Mouse (Mus musculus) kidney, postnatal 0 days (tissue): ENCODE results near the gene Creb5. TPM values are rescaled to one million over a fixed set of nuclear protein-coding genes. Genes with fewer than 3 reads are reported as not detected.

Experiments used
- ATAC-seq: fragments of 200-750 bp; cut with Nextera tagmentation; replicated peaks from 2 replicates; pipeline ENCODE4 v1.8.0; 2017; ENCODE audit warnings: low read depth, moderate number of reproducible peaks, moderate TSS enrichment, moderate library complexity; ENCODE audit not compliant: low FRiP score
- DNase-seq: peaks from one replicate; pipeline ENCODE4 v3.0.0-alpha.2; 2016; ENCODE audit warnings: low spot score
- H3K27ac ChIP-seq: fragments of 300-500 bp; sonication (generic); 2 replicates; pipeline ENCODE4 v1.5.1; 2014; ENCODE audit warnings: mild to moderate bottlenecking
- H3K27me3 ChIP-seq: fragments of 300-500 bp; sonication (generic); 2 replicates; pipeline ENCODE4 v1.6.1; 2014; ENCODE audit warnings: low read length, mixed read lengths; ENCODE audit not compliant: insufficient read depth
- H3K36me3 ChIP-seq: fragments of 300-500 bp; sonication (generic); 2 replicates; pipeline ENCODE4 v1.6.1; 2014; ENCODE audit warnings: low read length, mixed read lengths; ENCODE audit not compliant: insufficient read depth
- H3K4me1 ChIP-seq: fragments of 300-500 bp; sonication (generic); replicated peaks from 2 replicates; pipeline ENCODE4 v1.6.1; 2014; ENCODE audit warnings: antibody characterized with exemption, low read length, mixed read lengths; ENCODE audit not compliant: insufficient read depth
- H3K4me2 ChIP-seq: fragments of 300-500 bp; sonication (generic); 2 replicates; pipeline ENCODE4 v1.6.1; 2014; ENCODE audit warnings: mild to moderate bottlenecking, low read length, moderate library complexity, mixed read lengths
- H3K4me3 ChIP-seq: fragments of 300-500 bp; sonication (generic); replicated peaks from 2 replicates; pipeline ENCODE4 v1.5.1; 2014; ENCODE audit warnings: low read depth, low read length
- H3K9ac ChIP-seq: fragments of 300-500 bp; sonication (generic); 2 replicates; pipeline ENCODE4 v1.6.1; 2014; ENCODE audit warnings: low read depth, low read length
- H3K9me3 ChIP-seq: fragments of 300-500 bp; sonication (generic); replicated peaks from 2 replicates; pipeline ENCODE4 v1.6.1; 2016; ENCODE audit warnings: low read length, inconsistent platforms, mixed read lengths
- CTCF ChIP-seq: IDR thresholded peaks from 2 replicates; pipeline ENCODE4 v1.5.1; 2016; ENCODE audit warnings: antibody characterized with exemption, low read depth, mild to moderate bottlenecking, moderate library complexity
- WGBS: fragments of 180-500 bp; shearing (Covaris S2); extraction: QIAGEN DNeasy Blood & Tissue Kit; methylation state at CpG from one replicate; pipeline ENCODE4 v1.1.7; 2014; 5-methylcytosine and 5-hydroxymethylcytosine counted together
- polyA plus RNA-seq: library from polyadenylated mRNA; unstranded; fragments of >200 nt; fragmentation: Nextera tagmentation; extraction: Ambion mirVana; gene quantifications from 2 replicates; pipeline ENCODE4 v1.2.1, GENCODE M21; 2015

The Creb5 gene
- polyA plus RNA-seq, result 1.6 and 2.1 TPM in 2 replicates

- H3K4me1 ChIP-seq, result peaks cover 6% of the 10 kb centered on the region
- under 1% methylated on average over 45 of the region's 45 CpGs for WGBS
- H3K4me2 ChIP-seq, result peak within 1 kb of the TSS; percentile 89
- H3K36me3 ChIP-seq, result no peaks in the 10 kb centered on the region
- H3K9me3 ChIP-seq, result no peaks in the 10 kb centered on the region
- peaks cover 36% of the 10 kb centered on the region for H3K27me3 ChIP-seq
- no peak for TF ChIP-seq CTCF
- H3K9ac ChIP-seq, result peak within 1 kb of the TSS; percentile 53
- ATAC-seq (peak; percentile 80), DNase-seq (peak; percentile 85)
- no peak within 1 kb of the TSS for H3K27ac ChIP-seq
- H3K4me3 ChIP-seq, result peak within 1 kb of the TSS; percentile 53
Observed at GRCm38 (mm10) chr6:53287038-53287561, at the start of gene Creb5. Gene Creb5, plus strand, starts transcription at chr6:53287270.

DNA sequence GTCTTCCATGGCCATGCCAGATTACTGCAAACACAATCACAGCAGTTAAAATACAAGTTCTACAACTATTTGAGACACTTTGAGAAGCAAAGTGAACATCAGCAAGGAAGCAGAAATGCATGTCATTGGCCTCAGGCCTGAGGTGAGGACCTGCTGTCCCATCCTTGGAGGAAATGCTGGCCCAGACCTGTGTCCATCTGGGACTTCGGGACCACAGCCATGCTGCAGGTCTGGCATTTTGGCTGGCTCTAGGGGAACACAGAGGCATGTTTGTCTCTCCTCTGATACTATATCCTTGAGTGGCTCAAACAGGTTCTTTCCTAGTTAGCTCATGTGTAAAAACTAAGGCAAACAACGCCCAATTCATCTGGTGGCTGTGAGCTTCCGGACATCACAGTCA lies 27.2 kb upstream of the Creb5 start:
- no peak for ATAC-seq
- WGBS, result 92% methylated on average over 3 of the region's 3 CpGs
- TF ChIP-seq CTCF, result no peak
- Histone ChIP-seq H3K27ac (no peak overlapping the region), H3K9ac (no peak overlapping the region), H3K4me2 (no peak overlapping the region), H3K36me3 (no peaks in the 10 kb centered on the region), H3K4me1 (no peaks in the 10 kb centered on the region), H3K4me3 (no peak overlapping the region), H3K27me3 (no peaks in the 10 kb centered on the region), H3K9me3 (no peaks in the 10 kb centered on the region)
- DNase-seq, result no peak

DNA sequence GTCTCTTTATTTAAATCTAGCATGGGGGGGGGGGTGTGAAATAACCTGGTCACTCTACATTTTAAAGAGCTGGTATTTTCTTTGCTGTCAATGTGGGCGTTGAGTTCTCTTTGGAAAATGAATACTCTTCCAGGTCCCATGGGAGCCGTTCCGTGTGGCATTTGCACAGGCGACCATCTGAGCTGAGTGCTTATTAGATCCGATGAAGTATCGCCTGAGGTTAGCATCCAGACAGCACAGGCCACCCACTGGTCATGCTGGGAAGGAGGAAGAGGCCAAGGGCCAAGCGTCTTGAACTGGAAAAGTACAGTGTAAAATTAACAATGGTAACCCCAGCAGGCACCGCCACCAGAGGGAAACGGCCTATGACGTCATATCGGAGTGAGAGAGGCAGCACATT lies 24.7 kb upstream of the Creb5 start:
- H3K4me1 ChIP-seq, result no peaks in the 10 kb centered on the region
- H3K9me3 ChIP-seq, result no peaks in the 10 kb centered on the region
- H3K27ac ChIP-seq, result no peak overlapping the region
- H3K9ac ChIP-seq, result no peak overlapping the region
- H3K27me3 ChIP-seq, result no peaks in the 10 kb centered on the region
- no peak for TF ChIP-seq CTCF
- WGBS, result 56% methylated on average over 11 of the region's 11 CpGs
- no peak for ATAC-seq
- peak; percentile 20 for DNase-seq
- H3K4me3 ChIP-seq, result no peak overlapping the region
- no peaks in the 10 kb centered on the region for H3K36me3 ChIP-seq
- no peak overlapping the region for H3K4me2 ChIP-seq

DNA sequence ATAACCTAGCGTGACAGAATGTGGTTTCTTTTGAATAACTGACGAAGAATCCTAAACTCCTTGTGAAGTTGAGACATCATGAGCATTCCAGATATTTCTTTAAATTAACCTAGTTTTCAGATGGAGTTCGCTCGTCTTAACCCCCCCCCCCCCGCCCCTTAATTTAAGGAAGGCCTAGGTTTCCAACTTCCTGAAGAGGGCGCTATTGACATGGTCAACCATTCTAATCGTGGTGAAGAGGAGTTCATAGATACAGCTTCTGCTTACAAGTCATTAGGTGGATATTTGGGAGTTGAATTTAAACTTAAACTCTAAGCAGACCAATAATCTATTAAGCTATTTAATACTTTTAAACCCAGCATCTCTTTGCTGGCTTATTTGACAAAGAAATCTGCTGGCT lies 20.0 kb upstream of the Creb5 start:
- Histone ChIP-seq H3K27ac (no peak overlapping the region), H3K4me3 (no peak overlapping the region), H3K9me3 (no peaks in the 10 kb centered on the region), H3K9ac (no peak overlapping the region), H3K4me1 (no peaks in the 10 kb centered on the region; the same call in 1 of the 2 replicates), H3K4me2 (no peak overlapping the region), H3K27me3 (no peaks in the 10 kb centered on the region), H3K36me3 (no peaks in the 10 kb centered on the region)
- 26% methylated on average over 7 of the region's 7 CpGs for WGBS
- TF ChIP-seq CTCF, result peak; percentile 56
- ATAC-seq (no peak), DNase-seq (peak; percentile 76)

DNA sequence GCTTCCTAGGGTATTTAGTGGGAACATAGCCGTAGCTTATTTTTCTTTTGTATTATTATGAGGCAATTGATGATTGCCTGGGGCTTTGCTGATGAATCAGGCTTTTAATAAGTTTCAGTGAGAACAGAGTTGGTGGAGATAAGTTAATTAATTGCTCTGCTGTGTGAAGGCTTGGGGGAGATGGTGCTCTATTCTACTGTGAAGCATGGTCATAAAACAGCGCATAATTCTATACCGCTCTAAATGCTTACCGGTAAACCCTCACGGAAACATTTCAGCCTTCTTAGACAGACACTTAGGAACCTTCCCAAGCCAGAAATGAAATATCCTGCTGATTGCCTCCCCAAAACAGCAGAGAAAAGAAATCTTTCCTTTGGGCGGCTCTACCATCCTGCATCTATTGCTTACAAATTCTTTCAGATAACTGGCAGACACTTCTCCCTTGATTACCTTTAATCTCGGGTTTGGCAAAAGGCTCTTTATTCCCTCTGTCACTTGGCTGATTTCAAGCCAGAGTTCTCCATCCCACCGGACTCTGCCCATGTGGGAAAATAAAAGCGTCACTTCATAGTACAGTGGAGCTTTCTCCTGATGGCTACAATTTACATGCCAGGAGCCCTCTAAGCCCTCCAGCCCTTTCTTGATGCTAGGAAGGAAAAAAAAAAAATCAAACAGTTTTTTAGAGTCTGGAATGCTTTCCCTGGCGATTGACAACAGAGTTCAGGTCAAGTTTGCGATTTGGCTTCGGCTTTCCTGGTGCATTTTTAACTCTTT lies 19.2 kb upstream of the Creb5 start:
- 15% methylated on average over 12 of the region's 12 CpGs for WGBS
- ATAC-seq, result no peak
- no peak for TF ChIP-seq CTCF

GRCm38 (mm10) chr6:53271216-53271615 lies 15.9 kb upstream of the Creb5 start:
- Histone ChIP-seq H3K9me3 (no peaks in the 10 kb centered on the region), H3K4me1 (no peaks in the 10 kb centered on the region; the same call in 1 of the 2 replicates), H3K4me3 (no peak overlapping the region), H3K27me3 (no peaks in the 10 kb centered on the region), H3K4me2 (no peak overlapping the region), H3K9ac (no peak overlapping the region), H3K36me3 (no peaks in the 10 kb centered on the region), H3K27ac (no peak overlapping the region)
- WGBS, result 63% methylated on average over 3 of the region's 3 CpGs
- no peak for DNase-seq
- ATAC-seq, result no peak
- TF ChIP-seq CTCF, result no peak

More for the DNA sequence above, 19.2 kb upstream of the Creb5 start:
- Histone ChIP-seq H3K9me3 (no peaks in the 10 kb centered on the region), H3K4me1 (no peaks in the 10 kb centered on the region; the same call in 1 of the 2 replicates), H3K27ac (no peak overlapping the region), H3K4me2 (no peak overlapping the region), H3K36me3 (no peaks in the 10 kb centered on the region), H3K9ac (no peak overlapping the region), H3K4me3 (no peak overlapping the region), H3K27me3 (no peaks in the 10 kb centered on the region)
- no peak for DNase-seq
